Mouse (Mus musculus) lung, embryonic 14.5 days (tissue): ENCODE results near the gene Fndc5. TPM values are rescaled to one million over a fixed set of nuclear protein-coding genes. Genes with fewer than 3 reads are reported as not detected.

Experiments used
- ATAC-seq: fragments of 200-750 bp; cut with Nextera tagmentation; 2 replicates; pipeline ENCODE4 v1.8.0; 2017; ENCODE audit warnings: mild to moderate bottlenecking, moderate TSS enrichment, moderate library complexity; ENCODE audit not compliant: insufficient read depth
- DNase-seq: peaks from one replicate; pipeline ENCODE4 v3.0.0-alpha.2; 2015
- H3K27ac ChIP-seq: fragments of 300-500 bp; sonication (generic); 2 replicates; pipeline ENCODE4 v1.5.1; 2014; ENCODE audit warnings: low read depth, mild to moderate bottlenecking, moderate library complexity
- H3K27me3 ChIP-seq: fragments of 300-500 bp; sonication (generic); 2 replicates; pipeline ENCODE4 v1.6.1; 2014; ENCODE audit warnings: low read length, control low read depth; ENCODE audit not compliant: insufficient read depth
- H3K36me3 ChIP-seq: fragments of 300-500 bp; sonication (generic); 2 replicates; pipeline ENCODE4 v1.6.1; 2014; ENCODE audit warnings: control low read depth; ENCODE audit not compliant: insufficient read depth
- H3K4me1 ChIP-seq: fragments of 300-500 bp; sonication (generic); 2 replicates; pipeline ENCODE4 v1.6.1; 2014; ENCODE audit warnings: antibody characterized with exemption, control low read depth; ENCODE audit not compliant: insufficient read depth
- H3K4me2 ChIP-seq: fragments of 300-500 bp; sonication (generic); 2 replicates; pipeline ENCODE4 v1.6.1; 2014; ENCODE audit warnings: mild to moderate bottlenecking
- H3K4me3 ChIP-seq: fragments of 300-500 bp; sonication (generic); 2 replicates; pipeline ENCODE4 v1.5.1; 2014; ENCODE audit warnings: low read depth, low read length
- H3K9ac ChIP-seq: fragments of 300-500 bp; sonication (generic); 2 replicates; pipeline ENCODE4 v1.6.1; 2014
- H3K9me3 ChIP-seq: fragments of 300-500 bp; sonication (generic); 2 replicates; pipeline ENCODE4 v1.6.1; 2016; ENCODE audit warnings: low read depth, low read length, control low read depth
- CTCF ChIP-seq: IDR thresholded peaks from 2 replicates; pipeline ENCODE4 v1.5.1; 2016; ENCODE audit warnings: antibody characterized with exemption, low read depth
- WGBS: fragments of 180-500 bp; shearing (Covaris S2); extraction: QIAGEN DNeasy Blood & Tissue Kit; methylation state at CpG from one replicate; pipeline ENCODE4 v1.1.7; 2014; 5-methylcytosine and 5-hydroxymethylcytosine counted together
- polyA plus RNA-seq: library from polyadenylated mRNA; unstranded; fragments of >200 nt; fragmentation: Nextera tagmentation; extraction: Ambion mirVana; gene quantifications from 2 replicates; pipeline ENCODE4 v1.2.1, GENCODE M21; 2014

Gene Fndc5
- polyA plus RNA-seq, result 2.1 and 2.2 TPM in 2 replicates

DNA sequence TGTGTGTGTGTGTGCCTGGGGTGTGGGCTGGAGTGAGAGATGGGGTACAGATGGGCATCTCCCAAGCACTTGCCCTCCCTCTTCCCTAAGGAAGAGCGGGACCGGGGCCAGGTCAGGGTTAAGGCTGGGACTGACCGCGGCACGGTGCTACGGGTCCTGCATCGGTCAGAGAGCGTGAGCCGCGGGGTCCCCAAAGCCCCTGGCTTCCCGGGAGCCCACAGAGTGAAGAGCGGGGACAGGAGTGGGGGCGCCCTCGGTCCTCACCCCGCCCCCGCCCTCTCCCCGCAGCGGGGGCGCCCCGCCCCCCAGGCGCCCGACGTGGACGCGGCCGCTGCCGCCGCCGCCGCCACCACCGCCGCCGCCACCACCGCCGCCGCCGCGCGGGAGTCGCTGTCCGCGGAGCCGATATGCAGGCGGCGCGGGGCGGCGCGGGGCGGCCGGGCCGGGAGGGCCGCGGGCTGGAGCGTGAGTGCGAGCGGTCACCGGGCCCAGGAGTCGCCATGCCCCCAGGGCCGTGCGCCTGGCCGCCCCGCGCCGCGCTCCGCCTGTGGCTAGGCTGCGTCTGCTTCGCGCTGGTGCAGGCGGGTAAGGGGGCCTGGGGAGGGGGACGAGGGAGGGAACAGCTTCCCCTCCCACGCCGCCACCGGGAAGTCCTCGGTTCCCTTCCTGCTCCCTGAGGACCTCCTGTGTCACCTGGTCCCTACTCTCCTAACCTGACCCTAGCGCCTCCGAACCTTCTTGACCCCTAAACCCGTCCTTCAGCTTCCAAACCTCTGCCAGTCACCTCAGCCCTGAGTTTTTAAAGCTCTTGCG, at the start of gene Fndc5:
Gene Fndc5 (plus strand): TSS at position 421 of the 813 bp plus-strand sequence.
- no peak for TF ChIP-seq CTCF
- 1% methylated on average over 53 of the region's 80 CpGs for WGBS
- Histone ChIP-seq H3K36me3 (no peaks in the 10 kb centered on the region), H3K4me3 (peak within 1 kb of the TSS; percentile 51), H3K9ac (peak within 1 kb of the TSS; percentile 57), H3K27ac (no peak within 1 kb of the TSS), H3K9me3 (no peaks in the 10 kb centered on the region), H3K4me1 (0 out of 2 replicates have a peak, but pooled peaks cover 4% of the 10 kb centered on the region), H3K4me2 (peak within 1 kb of the TSS; percentile 90), H3K27me3 (peaks cover 30% of the 10 kb centered on the region)
- DNase-seq (no peak), ATAC-seq (peak; percentile 48)

DNA sequence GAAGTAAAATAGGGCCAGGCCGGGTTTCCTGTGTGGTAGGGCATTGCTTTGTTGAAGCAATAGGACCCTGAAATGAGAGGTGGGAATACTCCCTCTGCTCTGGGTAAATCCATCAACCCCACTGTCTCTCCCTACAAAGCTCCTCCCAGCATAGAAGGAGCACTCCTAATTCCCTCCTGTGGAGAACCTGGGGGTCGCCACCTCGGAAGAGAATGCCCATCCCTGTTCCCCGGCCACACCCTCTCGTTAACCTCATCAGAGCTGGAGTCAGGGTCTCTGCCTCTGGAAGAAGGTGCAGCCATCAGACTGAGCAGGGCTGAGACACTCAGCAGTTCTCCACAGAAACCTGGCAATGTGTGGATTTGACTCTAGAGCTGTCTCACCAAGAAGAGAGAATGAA, 48.9 kb upstream of the Fndc5 start:
- Histone ChIP-seq H3K4me2 (no peak overlapping the region), H3K9ac (no peak overlapping the region), H3K4me1 (no peaks in the 10 kb centered on the region), H3K27me3 (no peaks in the 10 kb centered on the region), H3K9me3 (no peaks in the 10 kb centered on the region), H3K27ac (no peak overlapping the region), H3K4me3 (no peak overlapping the region), H3K36me3 (peaks cover 4% of the 10 kb centered on the region)
- no peak for TF ChIP-seq CTCF
- ATAC-seq, result no peak
- DNase-seq, result no peak
- WGBS, result 45% methylated on average over 5 of the region's 5 CpGs

DNA sequence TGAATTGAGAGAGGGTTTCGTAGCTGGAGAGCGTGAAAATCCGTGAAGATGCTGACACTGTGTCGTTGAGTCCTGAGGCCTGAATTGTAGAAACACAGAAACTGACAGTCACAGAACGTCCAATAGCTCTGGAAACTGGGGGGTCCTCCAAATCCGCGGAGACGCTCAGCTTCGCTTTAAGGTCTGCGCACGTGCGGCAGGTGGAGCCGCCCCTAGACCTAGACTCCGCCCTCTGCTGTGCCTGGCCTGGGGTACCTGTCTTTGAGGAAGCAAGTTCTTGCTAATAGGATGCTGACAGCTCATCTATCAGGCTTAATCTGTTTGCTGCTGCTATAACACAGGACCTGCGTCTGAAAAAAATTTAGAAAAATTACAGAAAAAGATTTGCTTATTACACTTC, 41.5 kb upstream of the Fndc5 start:
- WGBS, result 23% methylated on average over 15 of the region's 15 CpGs
- Histone ChIP-seq H3K9ac (no peak overlapping the region), H3K4me3 (no peak overlapping the region), H3K4me1 (no peaks in the 10 kb centered on the region), H3K27ac (no peak overlapping the region), H3K9me3 (no peaks in the 10 kb centered on the region), H3K4me2 (no peak overlapping the region), H3K27me3 (no peaks in the 10 kb centered on the region), H3K36me3 (no peaks in the 10 kb centered on the region)
- no peak for TF ChIP-seq CTCF
- DNase-seq, result no peak
- ATAC-seq, result no peak

DNA sequence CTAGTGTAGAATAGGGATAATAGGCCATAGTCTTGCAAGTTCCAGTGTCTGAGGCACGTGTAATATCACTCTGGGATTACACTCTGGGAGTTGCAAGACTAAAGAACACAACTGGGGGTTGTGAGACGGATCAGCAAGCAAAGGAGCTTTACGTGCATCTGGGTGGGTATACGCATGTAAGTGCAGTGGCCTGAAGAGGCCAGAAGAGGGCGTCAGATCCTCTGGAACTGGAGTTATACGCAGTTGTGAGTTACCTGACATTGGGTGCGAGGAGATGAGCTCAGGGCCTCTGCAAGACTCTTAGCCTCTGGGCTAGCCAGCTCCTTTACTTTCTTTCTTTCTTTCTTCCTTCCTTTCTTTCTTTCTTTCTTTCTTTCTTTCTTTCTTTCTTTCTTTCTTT, 39.8 kb upstream of the Fndc5 start:
- no peak overlapping the region for H3K4me2 ChIP-seq
- no peaks in the 10 kb centered on the region for H3K9me3 ChIP-seq
- no peaks in the 10 kb centered on the region for H3K4me1 ChIP-seq
- no peak for TF ChIP-seq CTCF
- 72% methylated on average over 7 of the region's 7 CpGs for WGBS
- DNase-seq (no peak), ATAC-seq (no peak)
- no peak overlapping the region for H3K9ac ChIP-seq
- no peak overlapping the region for H3K4me3 ChIP-seq
- H3K27me3 ChIP-seq, result no peaks in the 10 kb centered on the region
- H3K27ac ChIP-seq, result no peak overlapping the region
- H3K36me3 ChIP-seq, result no peaks in the 10 kb centered on the region

DNA sequence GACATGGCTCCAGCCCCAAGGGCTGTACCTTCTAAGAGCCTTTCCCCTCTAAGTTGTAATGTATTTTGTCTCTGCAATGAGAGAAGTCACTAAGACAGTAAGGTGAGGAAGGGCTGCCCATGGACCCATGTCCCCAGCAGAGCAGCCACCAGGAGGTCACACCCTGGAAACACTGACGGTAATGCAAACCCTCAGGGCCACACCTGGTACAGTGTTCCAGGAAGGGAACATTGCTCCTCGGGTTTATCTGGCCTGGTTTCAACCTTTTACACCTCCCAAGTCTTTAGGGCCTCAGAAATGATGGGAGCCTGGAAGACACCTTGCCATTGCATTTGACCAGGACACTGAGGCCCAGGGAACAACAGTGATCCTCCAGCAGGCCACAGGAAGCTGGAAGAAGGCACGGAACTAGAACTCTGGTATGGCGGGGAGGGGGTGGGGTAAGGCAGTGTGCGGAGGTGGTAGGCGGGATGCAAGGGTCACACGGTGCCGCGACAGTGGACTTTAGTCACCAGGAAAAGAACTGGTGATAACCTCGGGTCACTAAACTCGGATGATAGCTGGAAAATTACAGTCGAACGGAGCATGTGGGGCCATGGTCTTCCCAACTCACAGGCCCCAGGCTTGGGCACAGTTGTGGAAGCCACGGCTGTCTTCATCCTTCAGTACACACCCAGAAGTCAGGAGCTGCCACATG, 34.5 kb upstream of the Fndc5 start:
- Histone ChIP-seq H3K27me3 (peaks cover 28% of the 10 kb centered on the region), H3K27ac (no peak overlapping the region), H3K4me2 (no peak overlapping the region), H3K9me3 (no peaks in the 10 kb centered on the region), H3K4me3 (no peak overlapping the region), H3K9ac (no peak overlapping the region), H3K36me3 (no peaks in the 10 kb centered on the region), H3K4me1 (no peaks in the 10 kb centered on the region)
- DNase-seq, result no peak
- TF ChIP-seq CTCF, result no peak
- no peak for ATAC-seq
- 66% methylated on average over 14 of the region's 14 CpGs for WGBS

DNA sequence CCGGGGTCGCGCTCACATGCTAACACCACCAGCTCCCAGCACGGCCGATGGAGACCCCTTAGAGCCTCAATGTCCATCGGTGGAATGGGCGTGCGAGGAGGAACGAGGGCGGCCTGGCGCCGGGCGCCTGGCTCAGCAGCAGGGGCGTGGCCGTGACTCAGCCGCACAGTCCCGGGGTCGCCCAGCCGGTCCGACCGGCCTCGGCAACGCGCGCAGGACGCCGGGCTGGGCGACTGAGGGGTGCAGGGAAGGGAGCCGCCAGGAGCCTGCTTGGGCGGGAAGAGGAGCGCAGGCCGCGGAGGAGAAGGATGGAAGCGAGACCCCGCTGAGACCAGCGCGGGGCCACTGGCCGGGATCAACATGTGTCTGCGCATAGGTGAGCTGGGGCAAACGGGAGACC, 31.4 kb upstream of the Fndc5 start, which contains the start of gene Tmem54:
Gene Tmem54 (plus strand): TSS at position 193 of the 400 bp plus-strand sequence.
- H3K4me3 ChIP-seq, result peak within 1 kb of the TSS; percentile 23
- peaks cover 28% of the 10 kb centered on the region for H3K27me3 ChIP-seq
- 1% methylated on average over 40 of the region's 40 CpGs for WGBS
- DNase-seq, result peak; percentile 73
- TF ChIP-seq CTCF, result no peak
- H3K4me1 ChIP-seq, result no peaks in the 10 kb centered on the region
- H3K27ac ChIP-seq, result no peak within 1 kb of the TSS
- H3K9me3 ChIP-seq, result no peaks in the 10 kb centered on the region
- ATAC-seq, result peak; percentile 65; the same call in 1 of the 2 replicates
- H3K4me2 ChIP-seq, result peak within 1 kb of the TSS; percentile 54
- H3K9ac ChIP-seq, result peak within 1 kb of the TSS; percentile 26; the same call in 1 of the 2 replicates
- H3K36me3 ChIP-seq, result no peaks in the 10 kb centered on the region

DNA sequence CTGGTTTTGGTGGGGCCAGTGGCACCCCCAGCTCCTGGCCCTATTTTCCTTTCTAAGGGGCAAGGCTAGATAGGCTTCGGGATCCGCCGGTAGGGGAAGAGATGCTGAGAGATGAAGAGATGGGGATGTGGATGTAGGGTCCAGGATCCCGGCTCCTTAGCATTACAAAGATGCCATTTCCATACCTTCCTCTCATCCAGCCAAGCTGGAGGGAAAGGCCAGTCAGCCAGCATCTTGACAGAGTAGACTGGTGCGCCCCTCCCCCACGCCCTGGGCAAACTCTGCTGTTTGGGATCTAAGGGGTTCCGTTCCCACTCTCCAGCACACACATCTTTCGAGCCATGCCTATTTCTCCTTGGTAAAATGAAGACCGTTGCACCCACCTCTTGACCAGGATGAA, 30.7 kb upstream of the Fndc5 start:
- Histone ChIP-seq H3K36me3 (no peaks in the 10 kb centered on the region), H3K9ac (no peak overlapping the region), H3K27me3 (peaks cover 28% of the 10 kb centered on the region), H3K27ac (no peak overlapping the region), H3K4me1 (no peaks in the 10 kb centered on the region), H3K4me3 (peak overlapping the region; percentile 23), H3K4me2 (peak overlapping the region; percentile 54), H3K9me3 (no peaks in the 10 kb centered on the region)
- no peak for TF ChIP-seq CTCF
- DNase-seq, result no peak
- WGBS, result 32% methylated on average over 9 of the region's 9 CpGs
- no peak for ATAC-seq
